20 mouse cellular contexts compared by ENCODE assay signal in genomic region chr17:51489386-51489785, GRCm38 (mm10).
"Had no signal": no experiment of that assay in that cellular context is flagged by ENCODE, and none has a peak within 500 bp of the region (broad histone marks: within the 10 kb centered on the region; RNA-seq: fewer than 3 reads in every experiment).

No protein-coding gene starts in this region.

- H3K27ac ChIP-seq: lung, embryonic 15.5 days; midbrain, embryonic 10.5 days; midbrain, embryonic 12.5 days; neural tube, embryonic 13.5 days; neural tube, embryonic 15.5 days; stomach, embryonic 15.5 days; stomach, postnatal 0 days had no signal

- H3K27me3 ChIP-seq: lung, embryonic 15.5 days; midbrain, embryonic 12.5 days; neural tube, embryonic 13.5 days; neural tube, embryonic 15.5 days; stomach, embryonic 15.5 days had no signal

- H3K4me2 ChIP-seq: lung, embryonic 15.5 days; midbrain, embryonic 12.5 days; neural tube, embryonic 13.5 days; neural tube, embryonic 15.5 days; stomach, embryonic 15.5 days had no signal

- H3K4me1 ChIP-seq: lung, embryonic 15.5 days; midbrain, embryonic 10.5 days; midbrain, embryonic 12.5 days; neural tube, embryonic 13.5 days; neural tube, embryonic 15.5 days; stomach, embryonic 15.5 days had no signal

- H3K36me3 ChIP-seq: lung, embryonic 15.5 days; midbrain, embryonic 10.5 days; midbrain, embryonic 12.5 days; neural tube, embryonic 13.5 days; neural tube, embryonic 15.5 days; stomach, embryonic 15.5 days had no signal

- H3K9me3 ChIP-seq: lung, embryonic 15.5 days; midbrain, embryonic 10.5 days; midbrain, embryonic 12.5 days; neural tube, embryonic 13.5 days; neural tube, embryonic 15.5 days; stomach, embryonic 15.5 days had no signal

- ATAC-seq: lung, postnatal 0 days; midbrain, embryonic 16.5 days had no signal

- H3K4me3 ChIP-seq: lung, embryonic 15.5 days; midbrain, embryonic 10.5 days; midbrain, embryonic 12.5 days; myocyte; neural tube, embryonic 13.5 days; neural tube, embryonic 15.5 days; stomach, embryonic 15.5 days had no signal

- H3K9ac ChIP-seq: lung, embryonic 15.5 days; midbrain, embryonic 12.5 days; neural tube, embryonic 13.5 days; neural tube, embryonic 15.5 days; stomach, embryonic 15.5 days had no signal

- DNase-seq: lung, adult 2 months; lung, postnatal 4 days; midbrain, embryonic 14.5 days; retina, postnatal 1 day; right cerebral cortex, adult 18-20 months; right cerebral cortex, postnatal 25 days; right cerebral cortex, postnatal 4 days; thymus, adult 2 months; thymus, postnatal 25 days; thymus, postnatal 4 days had no signal
